Mouse (Mus musculus) forebrain, embryonic 12.5 days (tissue): ENCODE data around the gene Tmc2. TPM values are rescaled to one million over a fixed set of nuclear protein-coding genes. Genes with fewer than 3 reads are reported as not detected.

Source experiments
- ATAC-seq: fragments of 200-750 bp; cut with Nextera tagmentation; 2 replicates; pipeline ENCODE4 v1.8.0; 2017; ENCODE audit warnings: moderate TSS enrichment; ENCODE audit not compliant: low FRiP score
- H3K27ac ChIP-seq: fragments of 300-500 bp; sonication (generic); 2 replicates; pipeline ENCODE4 v1.5.1; 2016; ENCODE audit warnings: mild to moderate bottlenecking
- H3K27me3 ChIP-seq: fragments of 300-500 bp; sonication (generic); 2 replicates; pipeline ENCODE4 v1.6.1; 2016; ENCODE audit warnings: mild to moderate bottlenecking
- H3K36me3 ChIP-seq: fragments of 300-500 bp; sonication (generic); replicated peaks from 2 replicates; pipeline ENCODE4 v1.6.1; 2016; ENCODE audit warnings: mild to moderate bottlenecking
- H3K4me1 ChIP-seq: fragments of 300-500 bp; sonication (generic); 2 replicates; pipeline ENCODE4 v1.6.1; 2016
- H3K4me2 ChIP-seq: fragments of 300-500 bp; sonication (generic); 2 replicates; pipeline ENCODE4 v1.6.1; 2016; ENCODE audit warnings: mild to moderate bottlenecking, moderate library complexity
- H3K4me3 ChIP-seq: fragments of 300-500 bp; sonication (generic); replicated peaks from 2 replicates; pipeline ENCODE4 v1.5.1; 2016; ENCODE audit warnings: mild to moderate bottlenecking
- H3K9ac ChIP-seq: fragments of 300-500 bp; sonication (generic); 2 replicates; pipeline ENCODE4 v1.6.1; 2016; ENCODE audit warnings: mild to moderate bottlenecking
- H3K9me3 ChIP-seq: fragments of 300-500 bp; sonication (generic); 2 replicates; pipeline ENCODE4 v1.6.1; 2016
- WGBS: fragments of 180-500 bp; shearing (Covaris S2); methylation state at CpG from one replicate; pipeline ENCODE4 v1.1.7; 2016; 5-methylcytosine and 5-hydroxymethylcytosine counted together
- polyA plus RNA-seq: library from polyadenylated mRNA; unstranded; fragments of >200 nt; fragmentation: Nextera tagmentation; extraction: Ambion mirVana; gene quantifications from 2 replicates; pipeline ENCODE4 v1.2.1, GENCODE M21; 2016

Tmc2 gene
- polyA plus RNA-seq, 1 experiment from 2014 or later: not detected

DNA sequence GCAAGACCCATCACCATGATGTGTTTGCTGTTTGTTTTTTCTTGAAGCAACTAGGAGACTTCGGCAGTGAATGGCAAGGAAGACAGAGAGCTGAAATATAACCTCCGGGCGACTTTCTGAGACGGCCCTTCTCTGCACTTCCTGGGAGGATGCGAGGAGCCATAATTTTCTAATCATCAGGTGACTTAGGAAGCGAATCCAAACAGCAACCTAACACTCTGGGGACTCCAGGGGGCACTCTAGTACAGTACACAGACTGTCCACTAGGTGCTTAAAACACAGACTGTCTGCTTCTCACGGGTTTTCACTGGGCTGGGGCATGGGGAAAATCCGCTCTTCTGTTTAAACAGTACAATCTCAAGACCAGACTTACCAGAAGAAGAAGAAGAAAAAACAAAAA is 96.4 kb downstream of the Tmc2 start:
- 20% methylated on average over 8 of the region's 8 CpGs for WGBS
- H3K27me3 ChIP-seq: peaks cover 25% of the 10 kb centered on the region
- H3K4me1 ChIP-seq: peaks cover 25% of the 10 kb centered on the region
- H3K9me3 ChIP-seq: no peaks in the 10 kb centered on the region
- no peaks in the 10 kb centered on the region for H3K36me3 ChIP-seq
- no peak overlapping the region for H3K4me2 ChIP-seq
- no peak overlapping the region for H3K27ac ChIP-seq
- no peak overlapping the region for H3K9ac ChIP-seq
- H3K4me3 ChIP-seq: no peak overlapping the region
- peak; percentile 21; the same call in 1 of the 2 replicates for ATAC-seq

GRCm38 (mm10) chr2:130293009-130293408 is 98.0 kb downstream of the Tmc2 start:
- 52% methylated on average over 3 of the region's 3 CpGs for WGBS
- H3K4me3 ChIP-seq: no peak overlapping the region
- H3K9ac ChIP-seq: no peak overlapping the region
- H3K27ac ChIP-seq: no peak overlapping the region
- H3K36me3 ChIP-seq: no peaks in the 10 kb centered on the region
- no peak for ATAC-seq
- H3K4me2 ChIP-seq: no peak overlapping the region
- H3K9me3 ChIP-seq: no peaks in the 10 kb centered on the region
- H3K27me3 ChIP-seq: peaks cover 36% of the 10 kb centered on the region
- H3K4me1 ChIP-seq: peaks cover 36% of the 10 kb centered on the region

- no peak overlapping the region for H3K4me2 ChIP-seq
- no peaks in the 10 kb centered on the region for H3K9me3 ChIP-seq
- peaks cover 36% of the 10 kb centered on the region for H3K27me3 ChIP-seq
- peak; percentile 22; the same call in 1 of the 2 replicates for ATAC-seq
- H3K4me3 ChIP-seq: no peak overlapping the region
- H3K9ac ChIP-seq: no peak overlapping the region
- H3K36me3 ChIP-seq: no peaks in the 10 kb centered on the region
- no peak overlapping the region for H3K27ac ChIP-seq
- peaks cover 36% of the 10 kb centered on the region for H3K4me1 ChIP-seq
- 5% methylated on average over 4 of the region's 4 CpGs for WGBS
These were observed 98.5 kb downstream of the Tmc2 start for GRCm38 (mm10) chr2:130293486-130293885.

DNA sequence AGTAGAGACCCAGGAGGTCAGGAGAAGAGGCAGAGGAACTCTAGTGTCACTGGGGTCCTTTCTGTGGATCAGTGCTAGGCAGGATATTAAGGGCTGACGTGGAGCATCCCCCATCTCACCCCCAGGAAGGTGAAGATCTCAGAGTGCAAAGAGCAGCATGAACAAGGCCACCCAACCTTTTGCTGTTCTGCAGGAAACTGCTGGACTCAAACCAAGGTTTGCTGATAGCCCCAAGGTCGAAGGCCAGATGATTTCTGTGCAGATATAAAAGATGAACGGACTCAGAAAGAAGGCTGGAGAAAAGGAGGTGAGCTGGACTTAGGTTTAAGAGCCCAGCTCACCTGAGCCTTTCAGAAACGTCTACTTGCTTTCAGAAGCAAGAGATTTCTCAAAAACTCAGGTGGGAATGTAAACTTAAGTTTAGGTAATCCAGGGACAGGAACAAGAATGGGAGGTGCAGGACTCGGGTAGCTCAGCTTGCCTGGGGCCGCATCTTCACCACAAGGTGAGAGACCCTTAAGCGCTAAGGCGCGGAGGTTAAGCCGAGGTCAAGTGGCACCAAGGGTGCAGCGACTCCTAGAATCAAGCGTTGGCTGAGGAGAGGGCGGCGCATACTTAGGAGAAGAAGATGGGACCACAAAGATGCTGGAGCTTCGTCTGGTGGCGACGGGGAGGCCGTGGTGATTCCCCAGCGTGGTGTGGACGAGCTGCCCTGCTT is 99.4 kb downstream of the Tmc2 start:
- H3K27ac ChIP-seq: peak overlapping the region; percentile 87
- H3K4me2 ChIP-seq: peak overlapping the region; percentile 70
- ATAC-seq: no peak
- H3K27me3 ChIP-seq: peaks cover 36% of the 10 kb centered on the region
- peak overlapping the region; percentile 81 for H3K4me3 ChIP-seq
- WGBS: 10% methylated on average over 19 of the region's 20 CpGs
- H3K36me3 ChIP-seq: no peaks in the 10 kb centered on the region; the same call in 1 of the 2 replicates
- no peaks in the 10 kb centered on the region for H3K9me3 ChIP-seq
- peaks cover 42% of the 10 kb centered on the region for H3K4me1 ChIP-seq
- H3K9ac ChIP-seq: peak overlapping the region; percentile 90

- H3K4me2 ChIP-seq: peak within 1 kb of the TSS; percentile 70
These were observed 99.9 kb downstream of the Tmc2 start, which contains the start of gene Ebf4 for GRCm38 (mm10) chr2:130294936-130295277. Gene Ebf4, plus strand, starts transcription at chr2:130295169.

DNA sequence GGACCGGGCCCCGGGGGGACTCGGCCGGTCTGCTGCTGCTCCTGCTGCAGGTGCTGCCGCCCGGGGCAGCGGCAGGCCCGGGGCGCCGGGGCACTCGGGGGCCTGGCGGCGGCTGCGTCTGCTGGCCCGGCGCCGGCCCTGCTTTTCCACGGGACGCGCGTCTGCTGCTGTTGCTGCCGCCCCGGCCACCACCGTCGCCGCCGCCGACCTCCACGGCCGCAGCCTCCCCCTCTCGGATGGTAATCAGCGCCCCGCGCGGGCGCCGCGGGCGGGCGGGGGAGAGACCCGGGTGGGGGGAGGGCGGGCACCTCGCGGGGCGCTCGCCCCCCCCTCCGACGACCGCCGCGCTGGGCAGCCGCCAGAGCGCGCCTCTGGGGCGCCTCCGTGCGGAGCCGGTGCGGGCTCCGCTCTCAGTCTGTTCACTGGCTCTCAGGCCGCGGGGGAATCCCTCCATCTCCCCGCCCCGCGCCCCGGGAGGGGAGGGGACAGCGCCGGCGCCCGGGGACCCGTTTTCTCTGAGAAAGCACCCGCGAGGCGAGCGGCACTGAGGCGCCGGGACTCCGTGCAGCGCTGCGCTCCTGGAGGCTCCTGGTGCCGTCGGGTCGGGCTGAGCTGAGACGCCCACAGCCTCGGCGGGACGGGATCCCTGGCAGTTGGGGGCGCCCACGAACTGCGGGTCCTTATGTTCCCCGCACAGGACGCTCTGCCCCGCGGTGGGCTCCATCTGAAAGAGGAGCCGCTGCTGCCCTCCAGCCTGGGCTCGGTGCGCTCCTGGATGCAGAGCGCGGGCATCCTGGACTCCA is 100.5 kb downstream of the Tmc2 start:
- Histone ChIP-seq H3K9ac (peak overlapping the region; percentile 90), H3K4me1 (peaks cover 42% of the 10 kb centered on the region), H3K4me3 (peak overlapping the region; percentile 81), H3K36me3 (no peaks in the 10 kb centered on the region; the same call in 1 of the 2 replicates), H3K9me3 (no peaks in the 10 kb centered on the region), H3K27me3 (peaks cover 36% of the 10 kb centered on the region), H3K27ac (peak overlapping the region; percentile 87), H3K4me2 (peak overlapping the region; percentile 70)
- WGBS: under 1% methylated on average over 63 of the region's 99 CpGs
- peak; percentile 79 for ATAC-seq

More at GRCm38 (mm10) chr2:130294936-130295277, 99.9 kb downstream of the Tmc2 start, which contains the start of gene Ebf4:
- no peaks in the 10 kb centered on the region for H3K9me3 ChIP-seq
- peak within 1 kb of the TSS; percentile 81 for H3K4me3 ChIP-seq
- peak within 1 kb of the TSS; percentile 87 for H3K27ac ChIP-seq
- WGBS: under 1% methylated on average over 35 of the region's 39 CpGs
- peak; percentile 82 for ATAC-seq
- peak within 1 kb of the TSS; percentile 90 for H3K9ac ChIP-seq
- no peaks in the 10 kb centered on the region; the same call in 1 of the 2 replicates for H3K36me3 ChIP-seq
- H3K27me3 ChIP-seq: peaks cover 36% of the 10 kb centered on the region
- H3K4me1 ChIP-seq: peaks cover 42% of the 10 kb centered on the region

DNA sequence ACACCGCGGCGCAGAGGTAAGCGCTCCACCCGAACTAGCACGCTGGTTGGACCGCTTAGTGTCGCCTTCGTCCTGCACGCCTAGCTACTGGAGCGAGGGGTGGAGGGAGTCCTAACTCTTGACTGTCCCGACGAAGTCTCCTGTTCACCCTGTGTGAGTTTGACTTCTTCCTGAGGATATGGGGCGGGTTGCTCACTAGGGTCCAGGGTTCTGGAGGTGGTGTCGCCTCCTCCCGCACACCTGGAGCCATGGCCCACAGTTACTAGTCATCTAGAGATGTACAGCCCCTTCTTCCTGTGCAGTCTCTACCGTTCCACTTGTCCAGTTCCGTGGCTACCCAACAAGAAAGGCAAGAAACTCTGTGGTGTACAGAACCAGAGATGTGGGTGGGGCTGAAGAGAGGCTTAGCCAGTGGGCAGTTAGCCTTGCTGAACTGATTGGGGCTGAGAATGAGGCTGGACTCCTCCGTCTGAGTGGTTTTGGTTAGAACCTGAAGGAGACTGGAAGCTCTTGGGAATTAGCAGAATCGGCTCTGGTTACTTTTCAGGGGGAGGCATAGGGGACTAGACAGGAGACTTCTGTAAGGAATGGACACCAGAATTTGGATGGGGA is 101.2 kb downstream of the Tmc2 start:
- no peaks in the 10 kb centered on the region for H3K9me3 ChIP-seq
- peak overlapping the region; percentile 90 for H3K9ac ChIP-seq
- WGBS: 3% methylated on average over 20 of the region's 20 CpGs
- peaks cover 36% of the 10 kb centered on the region for H3K27me3 ChIP-seq
- peak overlapping the region; percentile 70 for H3K4me2 ChIP-seq
- ATAC-seq: no peak
- peak overlapping the region; percentile 81 for H3K4me3 ChIP-seq
- H3K4me1 ChIP-seq: peaks cover 42% of the 10 kb centered on the region
- H3K27ac ChIP-seq: peak overlapping the region; percentile 87; the same call in 1 of the 2 replicates
- H3K36me3 ChIP-seq: no peaks in the 10 kb centered on the region; the same call in 1 of the 2 replicates

GRCm38 (mm10) chr2:130297580-130297979 is 102.6 kb downstream of the Tmc2 start:
- Histone ChIP-seq H3K36me3 (no peaks in the 10 kb centered on the region; the same call in 1 of the 2 replicates), H3K27ac (no peak overlapping the region), H3K9ac (peak overlapping the region; percentile 17; the same call in 1 of the 2 replicates), H3K4me3 (no peak overlapping the region), H3K27me3 (peaks cover 36% of the 10 kb centered on the region), H3K4me2 (no peak overlapping the region), H3K4me1 (peaks cover 42% of the 10 kb centered on the region), H3K9me3 (no peaks in the 10 kb centered on the region)
- no peak for ATAC-seq
- 92% methylated on average over 9 of the region's 9 CpGs for WGBS

GRCm38 (mm10) chr2:130303014-130303413 is 108.0 kb downstream of the Tmc2 start:
- no peak for ATAC-seq
- no peak overlapping the region for H3K9ac ChIP-seq
- no peaks in the 10 kb centered on the region for H3K27me3 ChIP-seq
- H3K36me3 ChIP-seq: peaks cover 31% of the 10 kb centered on the region
- no peaks in the 10 kb centered on the region for H3K9me3 ChIP-seq
- 49% methylated on average over 4 of the region's 4 CpGs for WGBS
- H3K4me1 ChIP-seq: peaks cover 5% of the 10 kb centered on the region; the same call in 1 of the 2 replicates
- H3K27ac ChIP-seq: no peak overlapping the region
- H3K4me3 ChIP-seq: no peak overlapping the region
- H3K4me2 ChIP-seq: no peak overlapping the region

Other genes with a start within 250 kb of the Tmc2 start
- gene Tgm3, start 182.8 kb upstream of the Tmc2 start, polyA plus RNA-seq: not detected in 2 replicates
- gene Tgm6, start 82.8 kb upstream of the Tmc2 start, polyA plus RNA-seq: 0.06 TPM in 2 replicates
- 577 and 590 TPM in 2 replicates for gene Snrpb, start 15.8 kb upstream of the Tmc2 start, polyA plus RNA-seq
- 366 and 374 TPM in 2 replicates for gene Nop56, start 79.2 kb downstream of the Tmc2 start, polyA plus RNA-seq
- gene Idh3b, start 89.4 kb downstream of the Tmc2 start, polyA plus RNA-seq: 130 TPM in 2 replicates
- gene Ebf4, start 100.0 kb downstream of the Tmc2 start, polyA plus RNA-seq: 2.7 and 2.9 TPM in 2 replicates
- gene Cpxm1, start 202.4 kb downstream of the Tmc2 start, polyA plus RNA-seq: 26.2 and 28.4 TPM in 2 replicates
- not detected in 2 replicates for gene Gm28372, start 210.0 kb downstream of the Tmc2 start, polyA plus RNA-seq
- not detected in 2 replicates for gene 1700020A23Rik, start 210.1 kb downstream of the Tmc2 start, polyA plus RNA-seq
- 0.15 TPM in 1 of 2 replicates, not detected in the other for gene Tmem239, start 211.3 kb downstream of the Tmc2 start, polyA plus RNA-seq
- gene Vps16, start 229.1 kb downstream of the Tmc2 start, polyA plus RNA-seq: 133 and 137 TPM in 2 replicates
- gene Pced1a, start 229.5 kb downstream of the Tmc2 start, polyA plus RNA-seq: 10.9 TPM in 2 replicates